In the genomic region with DNA sequence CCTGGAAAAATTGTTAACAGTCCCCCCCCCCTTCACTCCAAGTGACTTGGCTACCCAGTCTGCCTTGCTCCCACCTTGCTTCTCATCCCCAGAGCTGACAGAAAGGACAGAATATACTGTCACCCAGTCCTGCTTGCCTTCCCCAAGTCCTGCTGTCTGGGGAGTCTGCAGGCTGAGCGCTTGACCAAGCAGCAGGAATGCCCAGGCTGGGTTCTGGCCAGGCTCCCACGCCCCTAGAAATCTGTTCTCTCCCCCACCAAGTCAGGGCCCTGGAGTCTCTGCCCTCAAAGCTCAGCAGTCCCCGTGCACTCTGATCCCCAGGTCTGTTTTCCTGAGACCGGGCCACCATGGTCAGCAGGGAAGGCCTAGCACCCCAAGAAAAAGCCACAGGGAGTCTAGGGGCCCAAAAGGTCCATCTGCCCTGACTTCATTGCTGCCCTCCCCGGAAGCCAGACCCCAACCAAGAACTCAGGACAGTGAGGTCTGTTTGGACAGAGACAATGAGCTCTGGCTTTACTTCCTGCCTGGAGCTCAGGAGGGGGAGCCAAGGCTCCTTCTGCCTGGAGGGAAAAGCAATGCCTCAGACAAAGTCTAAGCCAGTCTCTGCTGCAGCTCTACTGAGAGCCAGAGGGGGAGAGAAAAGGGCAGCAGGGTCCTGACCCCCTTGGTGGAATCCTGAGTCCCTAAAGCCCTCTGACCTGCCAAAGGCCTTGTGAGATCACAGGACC, we compare ENCODE assay signal across 8 mouse cellular contexts. TPM values are rescaled to one million over a fixed set of nuclear protein-coding genes. Genes with fewer than 3 reads are reported as not detected.
A peak's percentile ranks its signal among the peaks of the same experiment; 100 is the strongest.
DNase-seq lines count a peak whose midpoint lies in the region; ATAC-seq and TF ChIP-seq lines count a peak whose summit lies in the region.

No protein-coding gene starts in this region.

- H3K4me1 ChIP-seq in cortical plate, adult 2 months (ENCODE audit: control insufficient read depth, insufficient read depth, low read length), result peaks cover 29% of the 10 kb centered on the region
- peaks cover 45% of the 10 kb centered on the region for H3K4me1 ChIP-seq in hindbrain, postnatal 0 days (ENCODE audit: insufficient read depth, low read length)
- peaks cover 69% of the 10 kb centered on the region for H3K4me1 ChIP-seq in midbrain, embryonic 12.5 days

- peak overlapping the region; percentile 47 for H3K9ac ChIP-seq in hindbrain, postnatal 0 days (replicated peaks; ENCODE audit: low read length)
- H3K9ac ChIP-seq in midbrain, embryonic 12.5 days (replicated peaks), result peak overlapping the region; percentile 88

- peak; percentile 30 for ATAC-seq in hindbrain, postnatal 0 days
- ATAC-seq in midbrain, embryonic 12.5 days (ENCODE audit: low FRiP score, low read depth), result peak; percentile 9; the same call in 1 of the 2 replicates

- peak overlapping the region; percentile 62 for H3K4me2 ChIP-seq in hindbrain, postnatal 0 days (ENCODE audit: low read depth, low read length)
- peak overlapping the region; percentile 90 for H3K4me2 ChIP-seq in midbrain, embryonic 12.5 days (replicated peaks)

- peak; percentile 49 for DNase-seq in embryo, embryonic 10.5 days (ENCODE audit: low spot score)
- no peak for DNase-seq in embryo, embryonic 9.5 days (ENCODE audit: extremely low spot score)
- DNase-seq in hindbrain, postnatal 0 days (ENCODE audit: low spot score), result peak; percentile 54
- DNase-seq in urinary bladder, adult 2 months (ENCODE audit: low spot score), result no peak
- no peak for DNase-seq in yolk sac, embryonic 10.5 days (ENCODE audit: low spot score)
- DNase-seq in gastrocnemius, postnatal 14 days, result no peak

- 9% methylated on average over 5 of the region's 5 CpGs for WGBS in hindbrain, postnatal 0 days
- WGBS in midbrain, embryonic 12.5 days, result 7% methylated on average over 5 of the region's 5 CpGs

- H3K27me3 ChIP-seq in hindbrain, postnatal 0 days (ENCODE audit: insufficient read depth, low read length), result no peaks in the 10 kb centered on the region
- H3K27me3 ChIP-seq in midbrain, embryonic 12.5 days, result peaks cover under 1% of the 10 kb centered on the region; the same call in 1 of the 2 replicates

- intact Hi-C loops in gastrocnemius, postnatal 14 days (cut with DNase I; ENCODE audit: low total_unique reads), result no loop called here

- peak overlapping the region; percentile 53; the same call in 1 of the 2 replicates for H3K27ac ChIP-seq in cortical plate, adult 2 months (ENCODE audit: insufficient read depth, low read length)
- H3K27ac ChIP-seq in hindbrain, postnatal 0 days, result peak overlapping the region; percentile 89
- H3K27ac ChIP-seq in midbrain, embryonic 12.5 days (replicated peaks), result peak overlapping the region; percentile 98

- no peak for TF ChIP-seq CTCF in cortical plate, adult 2 months (IDR thresholded peaks at IDR 0.05; ENCODE audit: extremely low read depth, insufficient read depth, low read length)
- TF ChIP-seq CTCF in hindbrain, postnatal 0 days (IDR thresholded peaks at IDR 0.05; ENCODE audit: low read depth), result peak; percentile 7; the same call in 1 of the 2 replicates

- H3K36me3 ChIP-seq in hindbrain, postnatal 0 days (ENCODE audit: insufficient read depth, low read length), result peaks cover 17% of the 10 kb centered on the region; the same call in 1 of the 2 replicates
- H3K36me3 ChIP-seq in midbrain, embryonic 12.5 days, result peaks cover 66% of the 10 kb centered on the region

- peak overlapping the region; percentile 36 for H3K4me3 ChIP-seq in cortical plate, adult 2 months (ENCODE audit: insufficient read depth, low read length)
- H3K4me3 ChIP-seq in hindbrain, postnatal 0 days (ENCODE audit: low read length), result peak overlapping the region; percentile 27
- peak overlapping the region; percentile 49 for H3K4me3 ChIP-seq in midbrain, embryonic 12.5 days

- TF ChIP-seq POLR2A in cortical plate, adult 2 months (IDR thresholded peaks at IDR 0.05; ENCODE audit: extremely low read depth, insufficient read depth, low read length), result no peak

- no peaks in the 10 kb centered on the region for H3K9me3 ChIP-seq in hindbrain, postnatal 0 days (ENCODE audit: low read length)
- peaks cover 21% of the 10 kb centered on the region for H3K9me3 ChIP-seq in midbrain, embryonic 12.5 days

RNA-seq across cellular contexts. Expression of gene Celsr2, which starts 4.2 kb away (rescaled TPM):
- 60.0 and 61.5 TPM in 2 replicates for polyA plus RNA-seq in cortical plate, adult 2 months (2012; rRNA removed)
- 94.8 and 95.3 TPM in 2 replicates for total RNA-seq in hindbrain, postnatal 0 days (2014; rRNA removed)
- 28.1 and 30.6 TPM in 2 replicates for polyA plus RNA-seq in hindbrain, postnatal 0 days (2015; fragmentation: Nextera tagmentation; extraction: Ambion mirVana)
- polyA plus RNA-seq in midbrain, embryonic 12.5 days (2016; fragmentation: Nextera tagmentation; extraction: Ambion mirVana), result 73.3 and 78.2 TPM in 2 replicates
- 4.6 and 7.2 TPM in 2 replicates for polyA plus RNA-seq in urinary bladder, adult 2 months (2012; rRNA removed)
- total RNA-seq in gastrocnemius, postnatal 14 days (2021), result 1 to 10 TPM; 3.1 TPM

RNA-seq across cellular contexts. Expression of gene Psrc1, which starts 27.6 kb away (rescaled TPM):
- polyA plus RNA-seq in cortical plate, adult 2 months (2012; rRNA removed), result 29.9 and 35.5 TPM in 2 replicates
- total RNA-seq in hindbrain, postnatal 0 days (2014; rRNA removed), result 11.0 and 15.0 TPM in 2 replicates
- 8.4 and 11.0 TPM in 2 replicates for polyA plus RNA-seq in hindbrain, postnatal 0 days (2015; fragmentation: Nextera tagmentation; extraction: Ambion mirVana)
- 60.6 and 61.9 TPM in 2 replicates for polyA plus RNA-seq in midbrain, embryonic 12.5 days (2016; fragmentation: Nextera tagmentation; extraction: Ambion mirVana)
- 4.0 and 4.4 TPM in 2 replicates for polyA plus RNA-seq in urinary bladder, adult 2 months (2012; rRNA removed)
- total RNA-seq in gastrocnemius, postnatal 14 days (2021), result 1 to 10 TPM in 1 of 2 experiments, under 1 TPM in 1; 0.53 to 1.1 TPM

RNA-seq across cellular contexts. Expression of gene Sars, which starts 33.8 kb away (rescaled TPM):
- polyA plus RNA-seq in cortical plate, adult 2 months (2012; rRNA removed), result 188 and 204 TPM in 2 replicates
- 122 and 137 TPM in 2 replicates for total RNA-seq in hindbrain, postnatal 0 days (2014; rRNA removed)
- polyA plus RNA-seq in hindbrain, postnatal 0 days (2015; fragmentation: Nextera tagmentation; extraction: Ambion mirVana), result 214 and 223 TPM in 2 replicates
- polyA plus RNA-seq in midbrain, embryonic 12.5 days (2016; fragmentation: Nextera tagmentation; extraction: Ambion mirVana), result 184 and 192 TPM in 2 replicates
- polyA plus RNA-seq in urinary bladder, adult 2 months (2012; rRNA removed), result 64.1 and 86.7 TPM in 2 replicates
- total RNA-seq in gastrocnemius, postnatal 14 days (2021), result 100 to 1,000 TPM; 115 to 120 TPM

RNA-seq across cellular contexts. Expression of gene Mybphl, which starts 46.5 kb away (rescaled TPM):
- polyA plus RNA-seq in cortical plate, adult 2 months (2012; rRNA removed), result 0.08 TPM in 1 of 2 replicates, not detected in the other
- 0.36 TPM in 1 of 2 replicates, not detected in the other for total RNA-seq in hindbrain, postnatal 0 days (2014; rRNA removed)
- polyA plus RNA-seq in hindbrain, postnatal 0 days (2015; fragmentation: Nextera tagmentation; extraction: Ambion mirVana), result 0.11 and 0.19 TPM in 2 replicates
- polyA plus RNA-seq in midbrain, embryonic 12.5 days (2016; fragmentation: Nextera tagmentation; extraction: Ambion mirVana), result not detected in 2 replicates
- not detected in 2 replicates for polyA plus RNA-seq in urinary bladder, adult 2 months (2012; rRNA removed)
- total RNA-seq in gastrocnemius, postnatal 14 days (2021), result under 1 TPM; 0.27 to 0.35 TPM

Comparison
In these comparisons a context has a peak if more than half of its experiments do, and no peak if none do; other contexts are left out.
1. DNase-seq: peak in embryo, embryonic 10.5 days (single experiment) and hindbrain, postnatal 0 days (single experiment); none in embryo, embryonic 9.5 days (single experiment), urinary bladder, adult 2 months (single experiment), yolk sac, embryonic 10.5 days (single experiment) and gastrocnemius, postnatal 14 days (single experiment).
2. Peak in every context shown above with its lines, with median percentiles within 50 percentile points of each other: H3K27ac ChIP-seq and H3K4me3 ChIP-seq.